Mouse (Mus musculus): ENCODE results near the gene Tmem256. TPM values are rescaled to one million over a fixed set of nuclear protein-coding genes. Genes with fewer than 3 reads are reported as not detected.

Gene Tmem256
- polyA plus RNA-seq (2015; fragmentation: Nextera tagmentation; extraction: Ambion mirVana): 258 and 323 TPM in 2 replicates

GRCm38 (mm10) chr11:69837952-69838713, at the start of gene Tmem256:
TSS of gene Tmem256 (plus strand) at chr11:69838514.
- H3K36me3 ChIP-seq (ENCODE audit: control insufficient read depth, insufficient read depth): no peaks in the 10 kb centered on the region
- peak; percentile 92 for ATAC-seq (replicated peaks; ENCODE audit: extremely low read depth, insufficient read depth, low FRiP score)
- H3K9ac ChIP-seq (ENCODE audit: low read length): peak within 1 kb of the TSS; percentile 85
- 1% methylated on average over 34 of the region's 34 CpGs for WGBS
- peak within 1 kb of the TSS; percentile 87 for H3K27ac ChIP-seq (ENCODE audit: low read length)
- H3K4me1 ChIP-seq (ENCODE audit: control insufficient read depth, insufficient read depth, low read length): peaks cover 24% of the 10 kb centered on the region
- no peaks in the 10 kb centered on the region for H3K9me3 ChIP-seq (replicated peaks; ENCODE audit: control insufficient read depth, low read length)
- H3K27me3 ChIP-seq (ENCODE audit: control insufficient read depth, insufficient read depth, low read length): peaks cover 27% of the 10 kb centered on the region
- peak within 1 kb of the TSS; percentile 73 for H3K4me2 ChIP-seq (ENCODE audit: low read depth, low read length)
- peak within 1 kb of the TSS; percentile 74 for H3K4me3 ChIP-seq (ENCODE audit: low read length)

GRCm38 (mm10) chr11:69789431-69789830, 48.9 kb upstream of the Tmem256 start:
- Histone ChIP-seq H3K27me3 (ENCODE audit: control insufficient read depth, insufficient read depth, low read length) (no peaks in the 10 kb centered on the region), H3K36me3 (ENCODE audit: control insufficient read depth, insufficient read depth) (no peaks in the 10 kb centered on the region), H3K9ac (ENCODE audit: low read length) (peak overlapping the region; percentile 30; the same call in 1 of the 2 replicates), H3K4me3 (ENCODE audit: low read length) (no peak overlapping the region), H3K4me1 (ENCODE audit: control insufficient read depth, insufficient read depth, low read length) (peaks cover 8% of the 10 kb centered on the region), H3K27ac (ENCODE audit: low read length) (0 out of 2 replicates have a peak overlapping the region, but pooled peaks have one; percentile 24), H3K9me3 (replicated peaks; ENCODE audit: control insufficient read depth, low read length) (no peaks in the 10 kb centered on the region), H3K4me2 (ENCODE audit: low read depth, low read length) (no peak overlapping the region)
- 47% methylated on average over 5 of the region's 5 CpGs for WGBS
- ATAC-seq (replicated peaks; ENCODE audit: extremely low read depth, insufficient read depth, low FRiP score): no peak

GRCm38 (mm10) chr11:69791420-69791819, 46.9 kb upstream of the Tmem256 start:
- no peak overlapping the region for H3K4me2 ChIP-seq (ENCODE audit: low read depth, low read length)
- ATAC-seq (replicated peaks; ENCODE audit: extremely low read depth, insufficient read depth, low FRiP score): no peak
- WGBS: 66% methylated on average over 5 of the region's 5 CpGs

GRCm38 (mm10) chr11:69793429-69793828, 44.9 kb upstream of the Tmem256 start:
- 63% methylated on average over 5 of the region's 5 CpGs for WGBS
- Histone ChIP-seq H3K27ac (ENCODE audit: low read length) (no peak overlapping the region), H3K4me3 (ENCODE audit: low read length) (no peak overlapping the region), H3K4me1 (ENCODE audit: control insufficient read depth, insufficient read depth, low read length) (peaks cover 2% of the 10 kb centered on the region; the same call in 1 of the 2 replicates), H3K9ac (ENCODE audit: low read length) (no peak overlapping the region), H3K36me3 (ENCODE audit: control insufficient read depth, insufficient read depth) (no peaks in the 10 kb centered on the region), H3K9me3 (replicated peaks; ENCODE audit: control insufficient read depth, low read length) (no peaks in the 10 kb centered on the region), H3K4me2 (ENCODE audit: low read depth, low read length) (no peak overlapping the region), H3K27me3 (ENCODE audit: control insufficient read depth, insufficient read depth, low read length) (no peaks in the 10 kb centered on the region)
- ATAC-seq (replicated peaks; ENCODE audit: extremely low read depth, insufficient read depth, low FRiP score): no peak

More at GRCm38 (mm10) chr11:69791420-69791819, 46.9 kb upstream of the Tmem256 start:
- Histone ChIP-seq H3K27ac (ENCODE audit: low read length) (no peak overlapping the region), H3K4me3 (ENCODE audit: low read length) (no peak overlapping the region), H3K4me1 (ENCODE audit: control insufficient read depth, insufficient read depth, low read length) (peaks cover 2% of the 10 kb centered on the region; the same call in 1 of the 2 replicates), H3K9me3 (replicated peaks; ENCODE audit: control insufficient read depth, low read length) (no peaks in the 10 kb centered on the region), H3K27me3 (ENCODE audit: control insufficient read depth, insufficient read depth, low read length) (no peaks in the 10 kb centered on the region), H3K9ac (ENCODE audit: low read length) (no peak overlapping the region), H3K36me3 (ENCODE audit: control insufficient read depth, insufficient read depth) (no peaks in the 10 kb centered on the region)

- Histone ChIP-seq H3K4me2 (ENCODE audit: low read depth, low read length) (peak within 1 kb of the TSS; percentile 99), H3K9me3 (replicated peaks; ENCODE audit: control insufficient read depth, low read length) (no peaks in the 10 kb centered on the region), H3K4me1 (ENCODE audit: control insufficient read depth, insufficient read depth, low read length) (peaks cover 15% of the 10 kb centered on the region), H3K36me3 (ENCODE audit: control insufficient read depth, insufficient read depth) (no peaks in the 10 kb centered on the region), H3K4me3 (ENCODE audit: low read length) (peak within 1 kb of the TSS; percentile 73), H3K27me3 (ENCODE audit: control insufficient read depth, insufficient read depth, low read length) (0 out of 2 replicates have a peak, but pooled peaks cover 2% of the 10 kb centered on the region), H3K27ac (ENCODE audit: low read length) (peak within 1 kb of the TSS; percentile 51), H3K9ac (ENCODE audit: low read length) (peak within 1 kb of the TSS; percentile 79)
- peak; percentile 97 for ATAC-seq (replicated peaks; ENCODE audit: extremely low read depth, insufficient read depth, low FRiP score)
- WGBS: 2% methylated on average over 52 of the region's 52 CpGs
Observed at GRCm38 (mm10) chr11:69795168-69795982, 42.9 kb upstream of the Tmem256 start, which contains the start of gene Chrnb1. TSS of gene Chrnb1 (minus strand) at chr11:69795943.

- Histone ChIP-seq H3K27ac (ENCODE audit: low read length) (no peak overlapping the region), H3K9ac (ENCODE audit: low read length) (peak overlapping the region; percentile 79)
- 4% methylated on average over 13 of the region's 13 CpGs for WGBS
Observed at GRCm38 (mm10) chr11:69795983-69796435, 42.3 kb upstream of the Tmem256 start.

GRCm38 (mm10) chr11:69797924-69798323, 40.4 kb upstream of the Tmem256 start:
- WGBS: 67% methylated on average over 7 of the region's 7 CpGs
- no peak overlapping the region for H3K27ac ChIP-seq (ENCODE audit: low read length)
- no peak overlapping the region for H3K4me3 ChIP-seq (ENCODE audit: low read length)
- H3K4me2 ChIP-seq (ENCODE audit: low read depth, low read length): no peak overlapping the region
- no peak for ATAC-seq (replicated peaks; ENCODE audit: extremely low read depth, insufficient read depth, low FRiP score)
- H3K4me1 ChIP-seq (ENCODE audit: control insufficient read depth, insufficient read depth, low read length): peaks cover 36% of the 10 kb centered on the region
- H3K9ac ChIP-seq (ENCODE audit: low read length): no peak overlapping the region
- H3K27me3 ChIP-seq (ENCODE audit: control insufficient read depth, insufficient read depth, low read length): 0 out of 2 replicates have a peak, but pooled peaks cover 2% of the 10 kb centered on the region
- no peaks in the 10 kb centered on the region for H3K36me3 ChIP-seq (ENCODE audit: control insufficient read depth, insufficient read depth)
- no peaks in the 10 kb centered on the region for H3K9me3 ChIP-seq (replicated peaks; ENCODE audit: control insufficient read depth, low read length)

More at GRCm38 (mm10) chr11:69795983-69796435, 42.3 kb upstream of the Tmem256 start:
- H3K36me3 ChIP-seq (ENCODE audit: control insufficient read depth, insufficient read depth): no peaks in the 10 kb centered on the region
- no peaks in the 10 kb centered on the region for H3K9me3 ChIP-seq (replicated peaks; ENCODE audit: control insufficient read depth, low read length)
- H3K4me1 ChIP-seq (ENCODE audit: control insufficient read depth, insufficient read depth, low read length): peaks cover 19% of the 10 kb centered on the region
- 0 out of 2 replicates have a peak, but pooled peaks cover 2% of the 10 kb centered on the region for H3K27me3 ChIP-seq (ENCODE audit: control insufficient read depth, insufficient read depth, low read length)
- ATAC-seq (replicated peaks; ENCODE audit: extremely low read depth, insufficient read depth, low FRiP score): no peak
- peak overlapping the region; percentile 73 for H3K4me3 ChIP-seq (ENCODE audit: low read length)
- H3K4me2 ChIP-seq (ENCODE audit: low read depth, low read length): peak overlapping the region; percentile 99

GRCm38 (mm10) chr11:69799394-69800137, 38.7 kb upstream of the Tmem256 start:
- ATAC-seq (replicated peaks; ENCODE audit: extremely low read depth, insufficient read depth, low FRiP score): no peak
- H3K4me3 ChIP-seq (ENCODE audit: low read length): no peak overlapping the region
- peaks cover 50% of the 10 kb centered on the region for H3K4me1 ChIP-seq (ENCODE audit: control insufficient read depth, insufficient read depth, low read length)
- H3K27ac ChIP-seq (ENCODE audit: low read length): peak overlapping the region; percentile 11; the same call in 1 of the 2 replicates
- no peaks in the 10 kb centered on the region for H3K9me3 ChIP-seq (replicated peaks; ENCODE audit: control insufficient read depth, low read length)
- peaks cover 4% of the 10 kb centered on the region for H3K27me3 ChIP-seq (ENCODE audit: control insufficient read depth, insufficient read depth, low read length)
- peak overlapping the region; percentile 99 for H3K4me2 ChIP-seq (ENCODE audit: low read depth, low read length)
- H3K9ac ChIP-seq (ENCODE audit: low read length): no peak overlapping the region
- WGBS: 27% methylated on average over 12 of the region's 12 CpGs
- no peaks in the 10 kb centered on the region for H3K36me3 ChIP-seq (ENCODE audit: control insufficient read depth, insufficient read depth)

Measured in heart, embryonic 16.5 days (tissue).